Mouse (Mus musculus): ENCODE results near the gene Mpz. TPM values are rescaled to one million over a fixed set of nuclear protein-coding genes. Genes with fewer than 3 reads are reported as not detected.

The Mpz gene
- polyA plus RNA-seq (2015; fragmentation: Nextera tagmentation; extraction: Ambion mirVana) = 0.24 and 0.37 TPM in 2 replicates

- Histone ChIP-seq H3K9me3 (no peaks in the 10 kb centered on the region), H3K4me1 (peaks cover 22% of the 10 kb centered on the region), H3K4me2 (peak within 1 kb of the TSS; percentile 86), H3K36me3 (replicated peaks) (no peaks in the 10 kb centered on the region), H3K9ac (peak within 1 kb of the TSS; percentile 84), H3K27ac (peak within 1 kb of the TSS; percentile 85), H3K27me3 (replicated peaks) (no peaks in the 10 kb centered on the region; the same call in 1 of the 2 replicates), H3K4me3 (peak within 1 kb of the TSS; percentile 83)
- WGBS = under 1% methylated on average over 34 of the region's 34 CpGs
- ATAC-seq (replicated peaks) = peak; percentile 98
Observed at GRCm38 (mm10) chr1:171149974-171150760, at the start of gene Mpz, which contains the start of gene Sdhc. Gene Mpz (plus strand): TSS chr1:171150711. Gene Sdhc (minus strand): TSS chr1:171150603.

GRCm38 (mm10) chr1:171101033-171101432 is 49.5 kb upstream of the Mpz start:
- ATAC-seq (replicated peaks) = no peak
- no peak overlapping the region for H3K4me3 ChIP-seq
- H3K4me2 ChIP-seq = no peak overlapping the region

GRCm38 (mm10) chr1:171101733-171102546 is 48.6 kb upstream of the Mpz start:
- peak overlapping the region; percentile 90 for H3K27ac ChIP-seq
- WGBS = under 1% methylated on average over 40 of the region's 40 CpGs
- no peaks in the 10 kb centered on the region for H3K27me3 ChIP-seq (replicated peaks)

More at GRCm38 (mm10) chr1:171101033-171101432, 49.5 kb upstream of the Mpz start:
- Histone ChIP-seq H3K27me3 (replicated peaks) (no peaks in the 10 kb centered on the region), H3K9me3 (no peaks in the 10 kb centered on the region), H3K36me3 (replicated peaks) (no peaks in the 10 kb centered on the region), H3K4me1 (peaks cover 13% of the 10 kb centered on the region), H3K9ac (no peak overlapping the region), H3K27ac (no peak overlapping the region)
- 50% methylated on average over 2 of the region's 2 CpGs for WGBS

GRCm38 (mm10) chr1:171102547-171103177 is 47.8 kb upstream of the Mpz start:
- no peaks in the 10 kb centered on the region for H3K36me3 ChIP-seq (replicated peaks)
- ATAC-seq (replicated peaks) = peak; percentile 94
- H3K4me2 ChIP-seq = peak overlapping the region; percentile 59
- peak overlapping the region; percentile 69 for H3K9ac ChIP-seq
- no peaks in the 10 kb centered on the region for H3K9me3 ChIP-seq
- peaks cover 8% of the 10 kb centered on the region for H3K4me1 ChIP-seq
- no peaks in the 10 kb centered on the region for H3K27me3 ChIP-seq (replicated peaks)
- peak overlapping the region; percentile 78 for H3K4me3 ChIP-seq
- peak overlapping the region; percentile 90 for H3K27ac ChIP-seq
- WGBS = under 1% methylated on average over 35 of the region's 35 CpGs

More at GRCm38 (mm10) chr1:171101733-171102546, 48.6 kb upstream of the Mpz start:
- Histone ChIP-seq H3K9ac (peak overlapping the region; percentile 69), H3K9me3 (no peaks in the 10 kb centered on the region), H3K36me3 (replicated peaks) (no peaks in the 10 kb centered on the region), H3K4me1 (peaks cover 8% of the 10 kb centered on the region), H3K4me2 (peak overlapping the region; percentile 59), H3K4me3 (peak overlapping the region; percentile 78)
- peak; percentile 93 for ATAC-seq (replicated peaks)

- ATAC-seq (replicated peaks) = no peak; the same call in 1 of the 2 replicates
- Histone ChIP-seq H3K9ac (no peak overlapping the region), H3K4me2 (peak overlapping the region; percentile 59), H3K4me1 (peaks cover 8% of the 10 kb centered on the region), H3K4me3 (peak overlapping the region; percentile 78), H3K27ac (no peak overlapping the region; the same call in 1 of the 2 replicates), H3K9me3 (no peaks in the 10 kb centered on the region), H3K27me3 (replicated peaks) (no peaks in the 10 kb centered on the region), H3K36me3 (replicated peaks) (no peaks in the 10 kb centered on the region)
- 9% methylated on average over 10 of the region's 10 CpGs for WGBS
Observed at GRCm38 (mm10) chr1:171103179-171103840, 47.2 kb upstream of the Mpz start.

GRCm38 (mm10) chr1:171105226-171105625 is 45.3 kb upstream of the Mpz start:
- no peak overlapping the region for H3K4me3 ChIP-seq
- no peaks in the 10 kb centered on the region for H3K9me3 ChIP-seq
- peaks cover 13% of the 10 kb centered on the region for H3K4me1 ChIP-seq
- no peaks in the 10 kb centered on the region for H3K27me3 ChIP-seq (replicated peaks)
- H3K36me3 ChIP-seq (replicated peaks) = no peaks in the 10 kb centered on the region
- H3K9ac ChIP-seq = no peak overlapping the region
- no peak overlapping the region for H3K27ac ChIP-seq
- WGBS = 78% methylated on average over 6 of the region's 6 CpGs
- H3K4me2 ChIP-seq = no peak overlapping the region
- ATAC-seq (replicated peaks) = no peak

GRCm38 (mm10) chr1:171109620-171110019 is 40.9 kb upstream of the Mpz start:
- no peak overlapping the region for H3K4me3 ChIP-seq
- no peaks in the 10 kb centered on the region for H3K27me3 ChIP-seq (replicated peaks)
- H3K9me3 ChIP-seq = no peaks in the 10 kb centered on the region
- H3K27ac ChIP-seq = no peak overlapping the region
- 35% methylated on average over 9 of the region's 9 CpGs for WGBS
- H3K4me2 ChIP-seq = 0 out of 2 replicates have a peak overlapping the region, but pooled peaks have one; percentile 10
- ATAC-seq (replicated peaks) = no peak
- no peak overlapping the region for H3K9ac ChIP-seq
- peaks cover 31% of the 10 kb centered on the region for H3K4me1 ChIP-seq
- no peaks in the 10 kb centered on the region for H3K36me3 ChIP-seq (replicated peaks)

GRCm38 (mm10) chr1:171110659-171111019 is 39.9 kb upstream of the Mpz start:
- no peaks in the 10 kb centered on the region for H3K27me3 ChIP-seq (replicated peaks)
- H3K4me1 ChIP-seq = peaks cover 31% of the 10 kb centered on the region
- peak overlapping the region; percentile 37 for H3K9ac ChIP-seq
- peak overlapping the region; percentile 88 for H3K27ac ChIP-seq
- ATAC-seq (replicated peaks) = peak; percentile 74
- H3K36me3 ChIP-seq (replicated peaks) = no peaks in the 10 kb centered on the region
- WGBS = 7% methylated on average over 15 of the region's 15 CpGs
- no peaks in the 10 kb centered on the region for H3K9me3 ChIP-seq
- peak overlapping the region; percentile 71 for H3K4me2 ChIP-seq
- peak overlapping the region; percentile 51 for H3K4me3 ChIP-seq

- H3K4me3 ChIP-seq = peak overlapping the region; percentile 51
- peak overlapping the region; percentile 88 for H3K27ac ChIP-seq
- H3K4me1 ChIP-seq = peaks cover 31% of the 10 kb centered on the region
- under 1% methylated on average over 38 of the region's 38 CpGs for WGBS
- H3K9me3 ChIP-seq = no peaks in the 10 kb centered on the region
- ATAC-seq (replicated peaks) = peak; percentile 93
- peak overlapping the region; percentile 71 for H3K4me2 ChIP-seq
- H3K9ac ChIP-seq = peak overlapping the region; percentile 37
- no peaks in the 10 kb centered on the region for H3K36me3 ChIP-seq (replicated peaks)
- no peaks in the 10 kb centered on the region for H3K27me3 ChIP-seq (replicated peaks)
Observed at GRCm38 (mm10) chr1:171111020-171111780, 39.3 kb upstream of the Mpz start.

GRCm38 (mm10) chr1:171111781-171112575 is 38.5 kb upstream of the Mpz start:
- peaks cover 31% of the 10 kb centered on the region for H3K4me1 ChIP-seq
- 2% methylated on average over 15 of the region's 15 CpGs for WGBS
- ATAC-seq (replicated peaks) = peak; percentile 19; the same call in 1 of the 2 replicates
- H3K27ac ChIP-seq = peak overlapping the region; percentile 61
- no peaks in the 10 kb centered on the region for H3K27me3 ChIP-seq (replicated peaks)
- no peaks in the 10 kb centered on the region for H3K9me3 ChIP-seq
- H3K9ac ChIP-seq = peak overlapping the region; percentile 6
- H3K36me3 ChIP-seq (replicated peaks) = no peaks in the 10 kb centered on the region
- peak overlapping the region; percentile 51 for H3K4me3 ChIP-seq
- H3K4me2 ChIP-seq = peak overlapping the region; percentile 71

Measured in midbrain, embryonic 15.5 days (tissue).